Mouse (Mus musculus) thymus, adult 2 months (tissue): ENCODE data around the gene Hydin. TPM values are rescaled to one million over a fixed set of nuclear protein-coding genes. Genes with fewer than 3 reads are reported as not detected.

Source experiments
- DNase-seq: peaks from one replicate; pipeline ENCODE4 v3.0.0; 2021
- H3K27ac ChIP-seq: fragments of 200-500 bp; 2 replicates; pipeline ENCODE4 v1.5.1; 2012; ENCODE audit warnings: low read length, control low read depth; ENCODE audit not compliant: control insufficient read depth, insufficient read depth
- H3K27me3 ChIP-seq: fragments of 200-500 bp; 2 replicates; pipeline ENCODE4 v1.6.1; 2012; ENCODE audit warnings: mild to moderate bottlenecking, low read length, moderate library complexity, mixed read lengths; ENCODE audit not compliant: control insufficient read depth, insufficient read depth
- H3K36me3 ChIP-seq: fragments of 200-500 bp; 2 replicates; pipeline ENCODE4 v1.6.1; 2012; ENCODE audit warnings: mild to moderate bottlenecking, low read length, moderate library complexity; ENCODE audit not compliant: control insufficient read depth, insufficient read depth
- H3K4me1 ChIP-seq: fragments of 200-500 bp; replicated peaks from 2 replicates; pipeline ENCODE4 v1.6.1; 2012; ENCODE audit warnings: low read length; ENCODE audit not compliant: control insufficient read depth, insufficient read depth
- H3K4me3 ChIP-seq: fragments of 200-500 bp; 2 replicates; pipeline ENCODE4 v1.5.1; 2012; ENCODE audit warnings: mild to moderate bottlenecking, low read length, control low read depth, moderate library complexity; ENCODE audit not compliant: control insufficient read depth, insufficient read depth
- CTCF ChIP-seq: fragments of 200-500 bp; IDR thresholded peaks from 2 replicates; pipeline ENCODE4 v1.5.1; 2012; ENCODE audit warnings: mild to moderate bottlenecking, control low read depth, low read length, moderate library complexity, borderline replicate concordance; ENCODE audit not compliant: control insufficient read depth, poor library complexity, insufficient read depth; ENCODE audit errors: extremely low read depth
- POLR2A ChIP-seq: fragments of 200-500 bp; IDR thresholded peaks from 2 replicates; pipeline ENCODE4 v1.6.1; 2012; ENCODE audit warnings: mild to moderate bottlenecking, low read length, control low read depth, moderate library complexity; ENCODE audit not compliant: control insufficient read depth, poor library complexity, insufficient read depth; ENCODE audit errors: extremely low read depth
- WGBS: fragments of 180-500 bp; shearing (Covaris S2); methylation state at CpG from one replicate; pipeline ENCODE4 v1.1.7; 2018; 5-methylcytosine and 5-hydroxymethylcytosine counted together
- polyA plus RNA-seq: library from polyadenylated mRNA; depleted of rRNA; stranded (reverse); fragments of >200 nt; gene quantifications from 2 replicates; pipeline ENCODE4 v1.2.3, GENCODE M21; 2012; rRNA removed

Hydin gene
- 0.13 and 0.19 TPM in 2 replicates for polyA plus RNA-seq

DNA sequence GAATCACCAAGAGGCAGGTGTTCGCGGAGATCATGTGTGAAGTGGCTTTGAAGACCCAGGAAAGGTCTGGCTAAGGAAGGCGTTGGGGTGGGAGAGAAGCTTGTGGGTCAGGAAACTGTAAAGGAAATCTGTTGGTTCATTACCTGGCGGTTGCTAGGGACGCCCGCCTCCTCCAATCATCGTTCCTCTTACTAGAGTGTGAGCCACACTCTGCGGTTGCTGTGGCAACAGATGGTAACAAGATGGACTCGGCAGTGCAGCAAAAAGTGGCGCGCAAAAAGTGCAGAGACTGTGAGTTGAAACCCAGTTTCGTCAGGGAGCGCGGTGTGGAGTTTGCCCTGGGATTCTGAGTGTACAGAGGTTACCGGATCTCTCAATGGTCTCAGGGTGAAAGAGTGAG is at the start of gene Hydin:
Gene Hydin (plus strand): TSS at position 237 of the 400 bp plus-strand sequence.
- Histone ChIP-seq H3K36me3 (no peaks in the 10 kb centered on the region), H3K27me3 (no peaks in the 10 kb centered on the region; the same call in 1 of the 2 replicates), H3K27ac (no peak within 1 kb of the TSS), H3K4me1 (no peaks in the 10 kb centered on the region), H3K4me3 (no peak within 1 kb of the TSS)
- no peak for DNase-seq
- no peak for TF ChIP-seq CTCF
- no peak for TF ChIP-seq POLR2A
- 4% methylated on average over 15 of the region's 15 CpGs for WGBS

DNA sequence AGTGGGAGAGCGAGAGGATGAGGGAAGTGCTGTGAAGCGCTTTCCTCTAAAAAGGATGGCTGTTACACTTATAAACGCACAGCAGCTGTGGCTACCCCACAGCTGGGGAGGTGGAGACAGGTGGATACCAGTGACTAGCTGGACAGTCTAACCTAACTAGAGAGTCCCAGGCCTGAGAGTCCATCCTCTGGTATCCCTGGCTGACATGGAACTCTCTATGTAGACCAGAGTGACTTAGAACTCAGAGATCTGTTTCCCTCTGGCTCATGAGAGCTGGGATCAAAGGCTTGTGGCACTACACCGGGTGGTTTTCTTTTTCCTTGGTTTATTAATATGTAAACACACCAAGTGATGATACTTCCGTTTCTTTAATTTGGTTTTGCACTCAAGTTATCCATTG is 49.6 kb upstream of the Hydin start:
- no peaks in the 10 kb centered on the region for H3K27me3 ChIP-seq
- peak; percentile 6 for DNase-seq
- 49% methylated on average over 5 of the region's 5 CpGs for WGBS
- no peak for TF ChIP-seq POLR2A
- TF ChIP-seq CTCF: no peak
- no peak overlapping the region for H3K27ac ChIP-seq
- no peaks in the 10 kb centered on the region; the same call in 1 of the 2 replicates for H3K4me1 ChIP-seq
- H3K4me3 ChIP-seq: peak overlapping the region; percentile 57
- peaks cover 8% of the 10 kb centered on the region for H3K36me3 ChIP-seq

DNA sequence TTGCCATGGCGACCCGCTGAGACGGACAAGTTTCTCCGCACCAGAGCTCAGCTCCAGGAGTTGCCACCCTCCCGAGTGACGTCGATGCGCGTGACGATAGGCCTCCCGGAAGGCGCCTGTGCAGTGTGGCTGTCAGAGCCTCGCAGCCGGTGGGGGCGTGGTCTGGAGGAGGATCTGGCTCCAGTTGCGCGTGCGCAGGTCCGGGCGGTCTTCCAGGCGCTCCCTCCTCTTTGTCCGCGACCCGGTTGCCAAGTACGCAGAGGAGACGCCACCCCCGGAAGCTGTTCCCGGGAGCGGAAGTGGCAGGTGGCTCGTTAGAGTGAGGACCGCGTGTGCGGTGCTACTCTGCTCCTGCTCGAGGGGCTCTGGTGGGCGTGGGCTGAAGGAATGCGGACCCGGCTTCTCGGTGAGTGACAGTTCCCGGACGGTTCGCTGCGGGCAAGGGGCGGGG is 49.1 kb upstream of the Hydin start:
- under 1% methylated on average over 43 of the region's 43 CpGs for WGBS
- no peaks in the 10 kb centered on the region for H3K27me3 ChIP-seq
- no peak overlapping the region for H3K27ac ChIP-seq
- H3K4me1 ChIP-seq: no peaks in the 10 kb centered on the region; the same call in 1 of the 2 replicates
- H3K4me3 ChIP-seq: peak overlapping the region; percentile 57
- H3K36me3 ChIP-seq: peaks cover 12% of the 10 kb centered on the region
- peak; percentile 99 for DNase-seq
- TF ChIP-seq CTCF (peak; percentile 68; the same call in 1 of the 2 replicates), POLR2A (peak; percentile 53)

DNA sequence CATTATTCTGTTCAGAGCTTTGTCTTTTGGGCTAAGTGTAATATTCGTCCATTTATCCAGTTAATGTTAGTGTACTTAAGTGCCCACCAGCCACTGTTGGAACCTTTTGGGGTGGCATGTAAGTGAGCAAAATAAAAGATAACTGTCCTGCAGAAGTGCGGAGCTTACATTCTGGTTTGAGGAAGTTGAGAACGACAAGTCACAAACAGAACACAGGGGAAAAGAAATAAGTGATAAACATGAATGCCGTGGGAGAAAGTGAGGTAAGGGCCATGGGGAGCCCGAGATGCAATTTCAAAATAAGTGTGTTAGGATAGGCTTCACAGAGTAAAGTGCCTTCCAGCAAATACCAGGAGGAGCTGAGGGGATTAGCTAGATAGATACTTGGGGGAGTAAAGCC is 48.3 kb upstream of the Hydin start:
- WGBS: 19% methylated on average over 5 of the region's 5 CpGs
- no peaks in the 10 kb centered on the region; the same call in 1 of the 2 replicates for H3K4me1 ChIP-seq
- H3K27me3 ChIP-seq: no peaks in the 10 kb centered on the region
- no peak for TF ChIP-seq POLR2A
- TF ChIP-seq CTCF: no peak
- no peak overlapping the region for H3K4me3 ChIP-seq
- peaks cover 19% of the 10 kb centered on the region for H3K36me3 ChIP-seq
- DNase-seq: no peak
- H3K27ac ChIP-seq: no peak overlapping the region

DNA sequence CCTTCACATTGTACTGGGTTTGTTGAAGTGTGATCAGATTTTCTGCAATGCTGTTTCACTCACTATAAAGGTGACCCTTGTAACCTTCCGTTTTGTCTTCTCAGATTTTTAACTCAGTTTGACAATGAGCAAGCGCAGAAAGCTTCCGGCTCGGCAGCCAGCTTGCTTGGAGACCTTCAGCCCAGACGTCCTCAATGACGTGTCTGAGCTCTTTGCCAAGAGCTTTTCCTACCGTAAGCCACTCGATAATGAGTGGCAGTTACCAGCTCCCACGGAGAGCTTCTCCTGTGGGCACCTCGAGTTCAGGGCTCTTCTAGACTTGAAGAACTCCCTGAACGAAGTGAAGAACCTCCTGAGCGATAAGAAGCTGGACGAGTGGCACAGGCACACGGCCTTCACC is 45.8 kb upstream of the Hydin start:
- no peak overlapping the region for H3K4me3 ChIP-seq
- no peaks in the 10 kb centered on the region for H3K27me3 ChIP-seq
- peaks cover 19% of the 10 kb centered on the region for H3K36me3 ChIP-seq
- no peak for TF ChIP-seq POLR2A
- no peak for TF ChIP-seq CTCF
- 97% methylated on average over 14 of the region's 14 CpGs for WGBS
- DNase-seq: no peak
- no peaks in the 10 kb centered on the region; the same call in 1 of the 2 replicates for H3K4me1 ChIP-seq
- no peak overlapping the region for H3K27ac ChIP-seq

DNA sequence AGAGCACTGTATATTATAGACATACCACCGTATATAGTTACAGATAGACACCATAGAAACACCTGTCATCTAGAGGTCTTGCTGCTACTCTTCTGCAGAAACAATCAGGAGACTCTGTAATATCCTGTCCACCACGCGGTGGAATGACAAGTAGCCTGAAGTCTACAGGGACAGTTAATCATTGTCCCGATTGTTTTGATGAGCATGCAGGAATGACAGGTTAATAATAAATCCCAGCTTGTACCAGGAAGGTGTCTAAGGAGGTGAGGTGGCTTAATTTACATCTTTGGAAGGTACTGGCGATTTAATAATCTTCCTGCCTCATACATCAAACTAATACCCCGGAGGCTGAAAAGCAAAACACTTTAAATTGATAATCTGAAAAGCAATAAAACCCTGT is 36.0 kb upstream of the Hydin start:
- DNase-seq: no peak
- 85% methylated on average over 6 of the region's 6 CpGs for WGBS

More for the DNA sequence above, 36.0 kb upstream of the Hydin start:
- Histone ChIP-seq H3K4me1 (no peaks in the 10 kb centered on the region), H3K36me3 (no peaks in the 10 kb centered on the region), H3K4me3 (no peak overlapping the region), H3K27ac (no peak overlapping the region), H3K27me3 (no peaks in the 10 kb centered on the region)
- TF ChIP-seq POLR2A (no peak), CTCF (no peak)
